Mouse (Mus musculus): ENCODE measurements around the gene Pgbd1. TPM values are rescaled to one million over a fixed set of nuclear protein-coding genes. Genes with fewer than 3 reads are reported as not detected.

Pgbd1 gene
- polyA plus RNA-seq, 1 experiment from 2014 or later, result 3.2 TPM

- Histone ChIP-seq H3K36me3 (ENCODE audit: control insufficient read depth, insufficient read depth) (no peaks in the 10 kb centered on the region), H3K9ac (ENCODE audit: low read length) (no peak overlapping the region), H3K4me1 (ENCODE audit: control insufficient read depth, insufficient read depth, low read length) (no peaks in the 10 kb centered on the region), H3K27ac (ENCODE audit: low read length) (no peak overlapping the region), H3K9me3 (replicated peaks; ENCODE audit: control insufficient read depth, low read length) (no peaks in the 10 kb centered on the region), H3K27me3 (ENCODE audit: control insufficient read depth, insufficient read depth, low read length) (no peaks in the 10 kb centered on the region), H3K4me2 (ENCODE audit: low read depth, low read length) (no peak overlapping the region), H3K4me3 (ENCODE audit: low read length) (no peak overlapping the region)
- 80% methylated on average over 2 of the region's 2 CpGs for WGBS
- ATAC-seq (replicated peaks; ENCODE audit: extremely low read depth, insufficient read depth, low FRiP score), result no peak
These were observed 63.1 kb downstream of the Pgbd1 start for GRCm38 (mm10) chr13:21377773-21378172.

GRCm38 (mm10) chr13:21372700-21373099 is 68.2 kb downstream of the Pgbd1 start:
- Histone ChIP-seq H3K27me3 (ENCODE audit: control insufficient read depth, insufficient read depth, low read length) (no peaks in the 10 kb centered on the region), H3K9me3 (replicated peaks; ENCODE audit: control insufficient read depth, low read length) (no peaks in the 10 kb centered on the region), H3K4me1 (ENCODE audit: control insufficient read depth, insufficient read depth, low read length) (no peaks in the 10 kb centered on the region), H3K4me3 (ENCODE audit: low read length) (no peak overlapping the region), H3K4me2 (ENCODE audit: low read depth, low read length) (no peak overlapping the region), H3K9ac (ENCODE audit: low read length) (no peak overlapping the region), H3K36me3 (ENCODE audit: control insufficient read depth, insufficient read depth) (peaks cover 21% of the 10 kb centered on the region), H3K27ac (ENCODE audit: low read length) (no peak overlapping the region)
- ATAC-seq (replicated peaks; ENCODE audit: extremely low read depth, insufficient read depth, low FRiP score), result no peak
- 80% methylated on average over 2 of the region's 2 CpGs for WGBS

MicroRNAs within 50 kb of the gene (microRNA counts, 519-probe panel; counts per million panel counts)
- 2,732 counts per million, percentile 70 among the panel's probes with 10 or more counts for microRNA mmu-miR-1896

Small RNA genes lying within 50 kb of the gene (microRNA-seq; reads per million reads assigned to microRNA genes)
- gene Mir1896, result not detected
- 0.59 reads per million for gene Mir6942

Other genes with a start within 250 kb of the Pgbd1 start
- gene Gpx5, start 148.3 kb downstream of the Pgbd1 start, polyA plus RNA-seq (2015; fragmentation: Nextera tagmentation; extraction: Ambion mirVana), result not detected in 2 replicates
- 0.21 TPM in 1 of 2 replicates, not detected in the other for gene Gpx6, start 128.9 kb downstream of the Pgbd1 start, polyA plus RNA-seq (2015; fragmentation: Nextera tagmentation; extraction: Ambion mirVana)
- not detected in 2 replicates for gene Olfr1367, start 94.1 kb downstream of the Pgbd1 start, polyA plus RNA-seq (2015; fragmentation: Nextera tagmentation; extraction: Ambion mirVana)
- gene Zscan12, start 78.2 kb downstream of the Pgbd1 start, polyA plus RNA-seq (2015; fragmentation: Nextera tagmentation; extraction: Ambion mirVana), result 7.2 and 9.1 TPM in 2 replicates
- 70.4 and 73.1 TPM in 2 replicates for gene Zkscan3, start 38.3 kb downstream of the Pgbd1 start, polyA plus RNA-seq (2015; fragmentation: Nextera tagmentation; extraction: Ambion mirVana)
- 25.2 and 25.8 TPM in 2 replicates for gene Zscan26, start 12.7 kb upstream of the Pgbd1 start, polyA plus RNA-seq (2015; fragmentation: Nextera tagmentation; extraction: Ambion mirVana)
- 1.5 and 1.7 TPM in 2 replicates for gene Nkapl, start 27.5 kb upstream of the Pgbd1 start, polyA plus RNA-seq (2015; fragmentation: Nextera tagmentation; extraction: Ambion mirVana)
- gene Zkscan4, start 37.8 kb upstream of the Pgbd1 start, polyA plus RNA-seq (2015; fragmentation: Nextera tagmentation; extraction: Ambion mirVana), result 1.9 and 2.2 TPM in 2 replicates
- gene Gm10065, start 38.4 kb upstream of the Pgbd1 start, polyA plus RNA-seq (2015; fragmentation: Nextera tagmentation; extraction: Ambion mirVana), result not detected in 2 replicates
- 0.77 and 4.1 TPM in 2 replicates for gene AK157302, start 54.2 kb upstream of the Pgbd1 start, polyA plus RNA-seq (2015; fragmentation: Nextera tagmentation; extraction: Ambion mirVana)
- gene Gm11273, start 60.4 kb upstream of the Pgbd1 start, polyA plus RNA-seq (2015; fragmentation: Nextera tagmentation; extraction: Ambion mirVana), result 20.3 and 62.4 TPM in 2 replicates
- gene Zkscan8, start 90.1 kb upstream of the Pgbd1 start, polyA plus RNA-seq (2015; fragmentation: Nextera tagmentation; extraction: Ambion mirVana), result 3.7 and 4.7 TPM in 2 replicates
- gene Olfr1366, start 101.8 kb upstream of the Pgbd1 start, polyA plus RNA-seq (2015; fragmentation: Nextera tagmentation; extraction: Ambion mirVana), result 0.04 TPM in 1 of 2 replicates, not detected in the other
- not detected in 2 replicates for gene Olfr1535, start 118.8 kb upstream of the Pgbd1 start, polyA plus RNA-seq (2015; fragmentation: Nextera tagmentation; extraction: Ambion mirVana)
- gene Olfr1364, start 140.7 kb upstream of the Pgbd1 start, polyA plus RNA-seq (2015; fragmentation: Nextera tagmentation; extraction: Ambion mirVana), result not detected in 2 replicates
- gene Olfr1362, start 173.0 kb upstream of the Pgbd1 start, polyA plus RNA-seq (2015; fragmentation: Nextera tagmentation; extraction: Ambion mirVana), result not detected in 2 replicates
- not detected in 2 replicates for gene Olfr11, start 201.5 kb upstream of the Pgbd1 start, polyA plus RNA-seq (2015; fragmentation: Nextera tagmentation; extraction: Ambion mirVana)
- not detected in 2 replicates for gene Olfr1361, start 222.3 kb upstream of the Pgbd1 start, polyA plus RNA-seq (2015; fragmentation: Nextera tagmentation; extraction: Ambion mirVana)
- not detected in 2 replicates for gene Olfr1360, start 236.3 kb upstream of the Pgbd1 start, polyA plus RNA-seq (2015; fragmentation: Nextera tagmentation; extraction: Ambion mirVana)

Data from heart, embryonic 16.5 days (tissue).